Mouse (Mus musculus) neural tube, embryonic 13.5 days (tissue): ENCODE results near the gene Isl1. TPM values are rescaled to one million over a fixed set of nuclear protein-coding genes. Genes with fewer than 3 reads are reported as not detected.

Source experiments
- ATAC-seq: fragments of 200-750 bp; cut with Nextera tagmentation; 2 replicates; pipeline ENCODE4 v1.8.0; 2017; ENCODE audit warnings: low read depth, mild to moderate bottlenecking, moderate TSS enrichment, moderate library complexity
- H3K27ac ChIP-seq: fragments of 300-500 bp; sonication (generic); replicated peaks from 2 replicates; pipeline ENCODE4 v1.5.1; 2015; ENCODE audit warnings: moderate library complexity, mild to moderate bottlenecking, inconsistent platforms
- H3K27me3 ChIP-seq: fragments of 300-500 bp; sonication (generic); 2 replicates; pipeline ENCODE4 v1.6.1; 2015; ENCODE audit warnings: mild to moderate bottlenecking, inconsistent platforms
- H3K36me3 ChIP-seq: fragments of 300-500 bp; sonication (generic); 2 replicates; pipeline ENCODE4 v1.6.1; 2015; ENCODE audit warnings: mild to moderate bottlenecking, inconsistent platforms
- H3K4me1 ChIP-seq: fragments of 300-500 bp; sonication (generic); replicated peaks from 2 replicates; pipeline ENCODE4 v1.6.1; 2015; ENCODE audit warnings: inconsistent platforms
- H3K4me2 ChIP-seq: fragments of 300-500 bp; sonication (generic); 2 replicates; pipeline ENCODE4 v1.6.1; 2015; ENCODE audit warnings: inconsistent platforms, mild to moderate bottlenecking, moderate library complexity
- H3K4me3 ChIP-seq: fragments of 300-500 bp; sonication (generic); 2 replicates; pipeline ENCODE4 v1.5.1; 2015; ENCODE audit warnings: mild to moderate bottlenecking, inconsistent platforms
- H3K9ac ChIP-seq: fragments of 300-500 bp; sonication (generic); 2 replicates; pipeline ENCODE4 v1.6.1; 2015; ENCODE audit warnings: moderate library complexity, mild to moderate bottlenecking, inconsistent platforms
- H3K9me3 ChIP-seq: fragments of 300-500 bp; sonication (generic); 2 replicates; pipeline ENCODE4 v1.6.1; 2016; ENCODE audit warnings: inconsistent platforms
- WGBS: fragments of 180-500 bp; shearing (Covaris S2); methylation state at CpG from one replicate; pipeline ENCODE4 v1.1.7; 2015; 5-methylcytosine and 5-hydroxymethylcytosine counted together
- polyA plus RNA-seq: library from polyadenylated mRNA; unstranded; fragments of >200 nt; fragmentation: Nextera tagmentation; extraction: Ambion mirVana; gene quantifications from 2 replicates; pipeline ENCODE4 v1.2.1, GENCODE M21; 2015

Gene Isl1
- polyA plus RNA-seq, 1 experiment from 2014 or later = 169 TPM

DNA sequence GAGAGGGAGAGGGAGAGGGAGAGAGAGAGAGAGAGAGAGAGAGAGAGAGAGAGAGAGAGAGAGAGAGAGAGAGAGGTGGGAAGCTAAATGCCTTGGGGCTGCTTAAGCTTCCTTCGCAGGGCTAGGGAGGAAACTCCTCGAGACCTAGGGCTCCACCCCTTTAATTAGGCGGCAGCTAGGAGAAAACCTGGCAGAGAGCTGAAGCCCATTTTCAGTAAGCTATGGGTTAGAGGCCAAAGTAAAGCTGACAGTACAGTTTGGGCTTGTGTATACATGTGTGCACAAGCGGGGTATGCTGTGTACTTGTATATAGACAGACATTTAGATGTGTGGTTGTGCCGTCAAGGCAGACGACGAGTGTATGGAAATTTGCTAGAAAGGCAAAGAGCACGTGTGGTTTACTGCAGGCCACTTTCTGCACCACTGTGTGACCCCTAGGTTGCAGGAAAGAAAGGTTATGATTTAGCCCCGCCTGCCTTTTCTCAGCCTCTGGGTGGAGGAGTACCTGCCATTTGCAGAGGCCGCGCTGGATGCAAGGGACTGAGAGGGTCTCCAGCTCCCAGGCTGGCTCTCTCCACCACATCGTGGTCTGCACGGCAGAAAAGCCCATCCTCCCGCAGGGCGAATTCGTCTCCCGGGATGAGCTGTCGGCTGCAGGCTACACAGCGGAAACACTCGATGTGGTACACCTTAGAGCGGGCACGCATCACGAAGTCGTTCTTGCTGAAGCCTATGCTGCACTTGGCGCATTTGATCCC is 4.6 kb downstream of the Isl1 start:
- peak overlapping the region; percentile 33 for H3K4me3 ChIP-seq
- peaks cover 97% of the 10 kb centered on the region for H3K27me3 ChIP-seq
- peaks cover 9% of the 10 kb centered on the region for H3K4me1 ChIP-seq
- ATAC-seq = no peak
- H3K27ac ChIP-seq = peak overlapping the region; percentile 74
- H3K9me3 ChIP-seq = no peaks in the 10 kb centered on the region
- no peaks in the 10 kb centered on the region for H3K36me3 ChIP-seq
- H3K4me2 ChIP-seq = peak overlapping the region; percentile 36
- peak overlapping the region; percentile 66 for H3K9ac ChIP-seq
- WGBS = 2% methylated on average over 25 of the region's 25 CpGs

DNA sequence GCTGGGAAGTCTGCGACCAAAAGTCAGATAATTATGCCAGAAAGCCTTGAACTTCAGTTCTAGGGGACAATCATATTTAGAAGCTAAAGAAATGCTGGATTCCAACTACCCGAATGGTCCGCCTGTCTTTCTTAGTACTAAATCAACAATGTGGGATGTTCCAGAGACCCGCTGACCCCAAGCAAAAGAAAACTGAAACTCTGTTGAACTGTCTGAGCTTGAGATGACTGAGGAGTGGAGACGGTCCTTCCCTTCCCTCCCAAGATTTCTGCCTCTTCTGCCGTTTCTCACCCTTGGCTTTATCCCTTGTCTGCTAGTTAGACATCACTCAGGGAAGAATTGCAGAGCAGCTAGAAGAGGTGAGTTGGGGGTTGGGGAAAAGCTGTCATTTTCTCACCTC is 5.7 kb downstream of the Isl1 start:
- peak overlapping the region; percentile 71 for H3K27ac ChIP-seq
- H3K9me3 ChIP-seq = no peaks in the 10 kb centered on the region
- H3K27me3 ChIP-seq = peaks cover 97% of the 10 kb centered on the region
- no peaks in the 10 kb centered on the region for H3K36me3 ChIP-seq
- peak overlapping the region; percentile 33 for H3K4me3 ChIP-seq
- no peaks in the 10 kb centered on the region for H3K4me1 ChIP-seq
- H3K4me2 ChIP-seq = peak overlapping the region; percentile 47
- 1% methylated on average over 6 of the region's 6 CpGs for WGBS
- ATAC-seq = no peak
- H3K9ac ChIP-seq = peak overlapping the region; percentile 64

DNA sequence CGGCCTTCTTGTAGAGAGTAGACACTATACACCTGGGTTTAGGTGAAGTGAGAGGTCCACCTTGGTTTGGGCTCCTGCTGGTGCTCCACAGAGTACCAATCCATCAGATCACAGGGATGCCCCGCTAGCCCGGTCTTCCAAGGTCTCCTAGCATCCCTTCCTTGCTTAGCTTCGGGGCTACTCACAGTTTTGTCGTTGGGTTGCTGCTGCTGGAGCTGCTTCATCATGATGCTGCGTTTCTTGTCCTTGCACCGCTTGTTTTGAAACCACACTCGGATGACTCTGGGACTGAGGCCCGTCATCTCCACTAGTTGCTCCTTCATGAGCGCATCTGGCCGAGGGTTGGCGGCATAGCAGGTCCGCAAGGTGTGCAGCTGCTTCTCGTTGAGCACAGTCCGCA is 6.6 kb downstream of the Isl1 start:
- no peaks in the 10 kb centered on the region for H3K9me3 ChIP-seq
- peaks cover 95% of the 10 kb centered on the region for H3K27me3 ChIP-seq
- no peaks in the 10 kb centered on the region for H3K36me3 ChIP-seq
- 3% methylated on average over 15 of the region's 15 CpGs for WGBS
- no peaks in the 10 kb centered on the region for H3K4me1 ChIP-seq
- peak overlapping the region; percentile 71 for H3K27ac ChIP-seq
- peak overlapping the region; percentile 64 for H3K9ac ChIP-seq
- H3K4me3 ChIP-seq = peak overlapping the region; percentile 33
- ATAC-seq = no peak
- H3K4me2 ChIP-seq = peak overlapping the region; percentile 47

DNA sequence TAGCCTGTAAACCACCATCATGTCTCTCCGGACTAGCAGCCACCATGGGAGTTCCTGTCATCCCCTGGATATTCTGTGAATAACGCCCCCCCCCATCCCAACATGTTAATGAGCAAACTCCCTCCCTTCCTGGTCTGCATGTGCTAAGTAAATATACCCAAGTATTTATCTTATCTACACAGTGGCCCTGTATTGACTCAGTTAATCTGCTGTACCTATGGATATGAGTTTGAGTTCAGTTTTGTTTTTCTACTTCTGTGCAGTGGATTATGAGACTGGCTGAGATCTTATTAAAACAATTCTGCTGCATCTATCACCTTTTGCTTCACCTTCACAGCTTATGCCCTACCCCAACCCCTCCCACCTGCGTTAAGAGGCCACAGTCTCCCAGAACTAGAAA is 7.8 kb downstream of the Isl1 start:
- no peak for ATAC-seq
- Histone ChIP-seq H3K4me3 (peak overlapping the region; percentile 33), H3K9ac (peak overlapping the region; percentile 64), H3K27ac (peak overlapping the region; percentile 71; the same call in 1 of the 2 replicates), H3K9me3 (no peaks in the 10 kb centered on the region), H3K4me2 (peak overlapping the region; percentile 47), H3K36me3 (no peaks in the 10 kb centered on the region), H3K4me1 (no peaks in the 10 kb centered on the region), H3K27me3 (peaks cover 97% of the 10 kb centered on the region)
- WGBS = 0% methylated on average over 3 of the region's 3 CpGs

DNA sequence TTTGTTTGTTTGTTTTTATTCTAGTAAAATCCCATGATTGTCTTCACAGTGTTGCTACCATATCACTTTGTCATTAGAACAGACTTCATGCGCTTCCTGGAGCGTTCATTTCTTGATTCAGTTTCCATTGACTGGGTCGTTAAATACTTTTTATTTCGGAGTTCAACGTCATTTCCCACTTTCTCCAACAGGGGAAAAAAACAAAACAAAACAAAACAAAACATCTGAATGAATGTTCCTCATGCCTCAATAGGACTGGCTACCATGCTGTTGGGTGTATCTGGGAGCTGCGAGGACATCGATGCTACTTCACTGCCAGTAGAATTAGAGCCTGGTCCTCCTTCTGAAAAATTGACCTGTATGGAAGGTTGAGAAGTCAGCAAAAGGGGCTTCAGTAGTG is 10.2 kb downstream of the Isl1 start:
- no peak for ATAC-seq
- Histone ChIP-seq H3K4me1 (no peaks in the 10 kb centered on the region), H3K9me3 (no peaks in the 10 kb centered on the region), H3K27ac (no peak overlapping the region), H3K4me3 (no peak overlapping the region), H3K36me3 (no peaks in the 10 kb centered on the region), H3K4me2 (peak overlapping the region; percentile 47; the same call in 1 of the 2 replicates), H3K27me3 (peaks cover 97% of the 10 kb centered on the region), H3K9ac (no peak overlapping the region)
- 3% methylated on average over 7 of the region's 7 CpGs for WGBS

DNA sequence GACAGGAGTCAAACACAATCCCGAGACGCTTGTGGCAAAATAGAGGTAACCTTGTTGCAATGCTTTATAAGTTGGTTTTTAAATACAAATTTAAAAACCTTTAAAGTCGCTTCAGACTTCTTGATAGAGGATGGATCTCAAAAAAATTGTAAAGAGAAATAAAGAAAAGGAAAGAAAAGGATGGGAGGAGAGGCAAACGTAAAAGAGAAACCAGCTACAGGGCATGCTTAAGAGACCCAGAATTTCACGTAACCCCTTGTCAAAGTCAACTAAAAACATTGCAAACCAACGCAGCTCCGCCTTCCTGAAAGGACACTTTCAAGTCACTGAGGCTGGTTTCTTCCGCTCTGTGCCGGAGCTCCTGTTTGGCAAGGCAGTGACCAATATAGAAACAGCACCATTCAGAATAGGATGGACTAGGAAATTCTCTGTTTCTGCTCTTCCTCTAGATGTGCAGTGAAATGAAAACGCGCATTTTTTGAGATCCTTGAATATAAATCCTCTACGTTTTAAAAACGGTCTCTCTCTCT is 10.8 kb downstream of the Isl1 start:
- WGBS = 3% methylated on average over 13 of the region's 13 CpGs
- Histone ChIP-seq H3K4me3 (no peak overlapping the region), H3K36me3 (no peaks in the 10 kb centered on the region), H3K9ac (no peak overlapping the region), H3K4me2 (peak overlapping the region; percentile 47), H3K4me1 (peaks cover 4% of the 10 kb centered on the region), H3K9me3 (no peaks in the 10 kb centered on the region), H3K27ac (no peak overlapping the region), H3K27me3 (peaks cover 97% of the 10 kb centered on the region)
- ATAC-seq = no peak

DNA sequence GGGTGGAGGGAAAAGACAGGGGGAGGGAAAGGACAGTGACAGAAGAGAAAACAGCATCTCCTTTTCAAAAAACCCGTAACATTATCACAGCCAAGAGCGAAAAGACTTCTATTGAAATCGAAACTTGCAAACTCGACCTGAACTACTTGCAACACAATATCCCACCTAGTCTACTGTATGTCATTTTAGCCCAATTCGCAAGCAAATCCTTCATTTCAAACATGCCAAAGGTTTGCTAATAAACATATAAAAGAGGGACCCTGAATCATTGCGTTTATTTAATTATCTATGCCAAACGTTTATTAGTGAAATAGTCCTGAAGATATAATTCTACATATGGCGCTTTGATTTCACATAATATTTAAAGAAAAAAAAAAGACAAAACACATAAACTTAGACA is 11.5 kb downstream of the Isl1 start:
- 3% methylated on average over 8 of the region's 8 CpGs for WGBS
- ATAC-seq = no peak
- 0 out of 2 replicates have a peak overlapping the region, but pooled peaks have one; percentile 7 for H3K4me3 ChIP-seq
- H3K36me3 ChIP-seq = no peaks in the 10 kb centered on the region
- H3K9ac ChIP-seq = no peak overlapping the region
- peak overlapping the region; percentile 32; the same call in 1 of the 2 replicates for H3K4me2 ChIP-seq
- no peaks in the 10 kb centered on the region for H3K9me3 ChIP-seq
- peaks cover 97% of the 10 kb centered on the region for H3K27me3 ChIP-seq
- peak overlapping the region; percentile 55 for H3K27ac ChIP-seq
- peaks cover 6% of the 10 kb centered on the region for H3K4me1 ChIP-seq

DNA sequence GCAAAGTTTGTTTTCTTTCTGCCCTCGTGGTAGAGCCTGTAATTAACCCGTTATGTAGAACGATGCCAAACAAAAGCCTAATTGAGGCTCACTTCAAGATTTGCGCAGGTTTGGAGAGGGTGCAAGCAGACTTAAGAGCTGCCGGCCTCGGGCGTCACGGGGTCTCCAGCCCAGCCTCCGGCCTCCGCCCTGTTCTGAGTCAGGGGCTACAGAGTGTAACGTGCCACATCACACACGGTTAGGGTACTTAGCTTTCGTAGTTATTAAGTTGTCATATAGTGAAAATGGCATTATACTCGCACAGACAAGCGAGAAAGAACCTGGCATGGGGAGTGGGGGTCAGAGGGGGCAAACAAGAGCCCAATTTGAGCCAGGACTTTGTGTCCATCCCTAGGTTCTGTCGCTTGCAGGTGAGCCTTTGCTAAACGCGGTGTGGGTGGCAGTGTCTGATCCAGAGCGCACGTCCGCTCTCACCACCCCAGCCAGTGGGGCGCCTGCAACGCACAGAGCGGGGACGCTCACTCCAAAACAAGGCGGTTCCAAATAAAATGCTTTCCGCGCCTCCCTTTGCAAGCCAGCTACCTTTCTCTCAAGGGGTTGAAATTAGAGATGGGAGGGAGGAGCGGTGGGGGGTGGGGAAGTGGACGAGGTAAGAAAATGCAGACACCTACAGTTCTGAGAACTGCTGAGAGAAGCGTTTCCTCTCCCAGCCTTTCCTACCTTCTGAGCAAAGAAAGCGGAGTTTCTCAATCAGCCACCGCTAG is 12.3 kb downstream of the Isl1 start:
- no peak for ATAC-seq
- H3K4me2 ChIP-seq = peak overlapping the region; percentile 32

DNA sequence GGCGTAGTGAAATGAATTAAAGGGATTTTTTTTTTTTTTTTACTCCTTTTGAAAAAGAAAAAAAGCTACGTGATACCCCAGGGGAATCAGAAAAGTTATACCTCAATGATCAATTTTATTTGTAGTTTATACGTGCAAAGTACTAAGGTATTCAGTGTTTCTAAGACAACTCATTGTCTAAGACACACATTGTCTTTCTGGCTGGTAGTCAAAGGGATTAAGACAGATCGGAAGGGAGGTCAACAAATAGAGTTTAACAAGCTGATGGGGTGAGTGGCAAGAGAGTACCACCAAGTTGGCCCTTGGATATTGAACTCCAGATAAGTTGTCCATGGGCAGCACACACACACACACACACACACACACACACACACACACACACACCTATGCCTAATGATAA is 14.1 kb downstream of the Isl1 start:
- H3K36me3 ChIP-seq = no peaks in the 10 kb centered on the region
- no peak overlapping the region for H3K9ac ChIP-seq
- H3K27me3 ChIP-seq = peaks cover 92% of the 10 kb centered on the region
- no peak overlapping the region for H3K27ac ChIP-seq
- H3K4me1 ChIP-seq = peaks cover 6% of the 10 kb centered on the region
- WGBS = 6% methylated on average over 4 of the region's 4 CpGs
- no peak for ATAC-seq
- H3K4me2 ChIP-seq = no peak overlapping the region
- H3K9me3 ChIP-seq = no peaks in the 10 kb centered on the region
- H3K4me3 ChIP-seq = no peak overlapping the region

More for the DNA sequence above, 12.3 kb downstream of the Isl1 start:
- Histone ChIP-seq H3K4me3 (peak overlapping the region; percentile 7; the same call in 1 of the 2 replicates), H3K4me1 (peaks cover 6% of the 10 kb centered on the region), H3K9ac (peak overlapping the region; percentile 13; the same call in 1 of the 2 replicates), H3K27me3 (peaks cover 97% of the 10 kb centered on the region), H3K9me3 (no peaks in the 10 kb centered on the region), H3K36me3 (no peaks in the 10 kb centered on the region), H3K27ac (peak overlapping the region; percentile 55)
- WGBS = under 1% methylated on average over 33 of the region's 33 CpGs

DNA sequence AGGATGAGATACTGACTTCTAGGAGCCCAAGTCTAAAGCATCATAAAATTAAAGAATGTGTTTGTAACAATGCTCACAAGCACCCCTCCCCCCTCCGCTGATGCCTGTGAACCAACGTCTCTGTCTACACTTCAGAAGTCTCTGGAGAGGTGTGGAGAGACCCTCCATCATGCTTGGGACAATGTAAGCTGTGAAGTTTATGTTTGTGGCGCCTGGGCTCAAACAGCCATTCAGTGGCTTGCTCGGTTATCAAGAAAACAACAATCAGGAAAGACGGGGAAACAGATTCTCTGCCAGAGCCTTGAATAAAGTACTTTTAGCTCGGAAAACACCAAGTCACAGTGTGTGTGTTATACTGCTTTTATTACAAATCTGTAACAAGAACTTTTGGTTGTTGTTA is 14.8 kb downstream of the Isl1 start:
- Histone ChIP-seq H3K27me3 (peaks cover 92% of the 10 kb centered on the region), H3K4me1 (peaks cover 6% of the 10 kb centered on the region), H3K36me3 (no peaks in the 10 kb centered on the region), H3K9ac (no peak overlapping the region), H3K27ac (no peak overlapping the region), H3K9me3 (no peaks in the 10 kb centered on the region), H3K4me3 (no peak overlapping the region), H3K4me2 (no peak overlapping the region)
- ATAC-seq = no peak
- under 1% methylated on average over 6 of the region's 6 CpGs for WGBS

DNA sequence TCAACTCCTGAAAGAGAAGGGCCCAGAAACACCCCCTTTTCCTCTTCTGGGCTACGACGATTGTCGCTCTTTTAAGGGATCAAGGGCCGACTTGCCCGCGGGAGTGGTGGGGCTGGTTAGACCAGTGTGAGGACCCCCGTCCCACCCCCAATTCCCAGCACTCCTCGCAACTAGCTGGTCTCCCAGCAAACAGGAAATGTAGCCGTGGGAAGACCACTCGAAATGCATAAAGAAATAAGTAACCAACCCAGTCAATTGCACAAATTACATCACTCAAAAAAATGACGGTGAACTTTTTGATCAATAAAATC is 15.4 kb downstream of the Isl1 start:
- no peak for ATAC-seq
- H3K27me3 ChIP-seq = peaks cover 86% of the 10 kb centered on the region
- no peaks in the 10 kb centered on the region for H3K36me3 ChIP-seq

More for the DNA sequence above, 15.4 kb downstream of the Isl1 start:
- H3K9me3 ChIP-seq = no peaks in the 10 kb centered on the region
- peak overlapping the region; percentile 35 for H3K4me2 ChIP-seq
- peak overlapping the region; percentile 46; the same call in 1 of the 2 replicates for H3K27ac ChIP-seq
- no peak overlapping the region for H3K4me3 ChIP-seq
- under 1% methylated on average over 11 of the region's 11 CpGs for WGBS
- no peak overlapping the region for H3K9ac ChIP-seq
- peaks cover 6% of the 10 kb centered on the region for H3K4me1 ChIP-seq
